Mouse (Mus musculus) heart, embryonic 12.5 days (tissue): ENCODE measurements at regions not wholly inside any gene's neighbourhood (a gene's known extent, or its start where the extent isn't known, plus 50 kb on each side); places are given as distances from the start of the nearest gene placed in this dataset.

ENCODE experiments used
- ATAC-seq: fragments of 200-750 bp; cut with Nextera tagmentation; 2 replicates; pipeline ENCODE4 v1.8.0; 2017; ENCODE audit warnings: moderate TSS enrichment, moderate library complexity; ENCODE audit not compliant: insufficient number of reproducible peaks, low FRiP score
- H3K27ac ChIP-seq: fragments of 300-500 bp; sonication (generic); 2 replicates; pipeline ENCODE4 v1.5.1; 2016; ENCODE audit warnings: mild to moderate bottlenecking, moderate library complexity; ENCODE audit not compliant: poor library complexity, severe bottlenecking
- H3K27me3 ChIP-seq: fragments of 300-500 bp; sonication (generic); replicated peaks from 2 replicates; pipeline ENCODE4 v1.6.1; 2016; ENCODE audit warnings: mild to moderate bottlenecking, moderate library complexity
- H3K36me3 ChIP-seq: fragments of 300-500 bp; sonication (generic); 2 replicates; pipeline ENCODE4 v1.6.1; 2016; ENCODE audit warnings: mild to moderate bottlenecking, moderate library complexity
- H3K4me1 ChIP-seq: fragments of 300-500 bp; sonication (generic); replicated peaks from 2 replicates; pipeline ENCODE4 v1.6.1; 2016; ENCODE audit warnings: mild to moderate bottlenecking
- H3K4me2 ChIP-seq: fragments of 300-500 bp; sonication (generic); 2 replicates; pipeline ENCODE4 v1.6.1; 2016; ENCODE audit warnings: mild to moderate bottlenecking, moderate library complexity
- H3K4me3 ChIP-seq: fragments of 300-500 bp; sonication (generic); 2 replicates; pipeline ENCODE4 v1.5.1; 2016; ENCODE audit warnings: mild to moderate bottlenecking
- H3K9ac ChIP-seq: fragments of 300-500 bp; sonication (generic); 2 replicates; pipeline ENCODE4 v1.6.1; 2016; ENCODE audit warnings: mild to moderate bottlenecking, moderate library complexity
- H3K9me3 ChIP-seq: fragments of 300-500 bp; sonication (generic); replicated peaks from 2 replicates; pipeline ENCODE4 v1.6.1; 2016; ENCODE audit warnings: mild to moderate bottlenecking, moderate library complexity
- WGBS: fragments of 180-500 bp; shearing (Covaris S2); methylation state at CpG from one replicate; pipeline ENCODE4 v1.1.7; 2016; 5-methylcytosine and 5-hydroxymethylcytosine counted together

DNA sequence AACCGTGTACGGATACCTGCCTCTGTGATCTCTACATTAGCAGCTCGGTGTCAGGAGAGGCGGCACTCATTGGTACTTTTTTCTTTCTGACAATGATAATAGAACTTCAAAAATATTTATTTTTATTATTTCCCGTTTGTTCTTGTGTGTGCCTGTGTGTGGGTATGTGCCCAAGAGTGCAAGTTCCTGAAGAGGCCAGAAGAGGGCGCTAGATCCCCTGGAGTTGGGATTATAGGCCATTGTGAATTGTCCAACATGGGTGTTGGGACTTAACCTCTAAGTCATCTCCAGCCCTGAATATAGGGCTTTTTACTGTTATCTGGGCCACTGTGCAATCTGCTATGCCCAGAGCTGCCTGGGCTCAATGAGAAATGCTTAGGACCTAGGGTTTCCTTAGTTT is 99.6 kb upstream of the Zc3h12a start:
- Histone ChIP-seq H3K27ac (no peak overlapping the region), H3K4me2 (no peak overlapping the region), H3K36me3 (no peaks in the 10 kb centered on the region), H3K9ac (no peak overlapping the region), H3K9me3 (0 out of 2 replicates have a peak, but pooled peaks cover 4% of the 10 kb centered on the region), H3K27me3 (peaks cover 40% of the 10 kb centered on the region), H3K4me1 (no peaks in the 10 kb centered on the region), H3K4me3 (no peak overlapping the region)
- ATAC-seq: no peak
- WGBS: 83% methylated on average over 6 of the region's 6 CpGs

DNA sequence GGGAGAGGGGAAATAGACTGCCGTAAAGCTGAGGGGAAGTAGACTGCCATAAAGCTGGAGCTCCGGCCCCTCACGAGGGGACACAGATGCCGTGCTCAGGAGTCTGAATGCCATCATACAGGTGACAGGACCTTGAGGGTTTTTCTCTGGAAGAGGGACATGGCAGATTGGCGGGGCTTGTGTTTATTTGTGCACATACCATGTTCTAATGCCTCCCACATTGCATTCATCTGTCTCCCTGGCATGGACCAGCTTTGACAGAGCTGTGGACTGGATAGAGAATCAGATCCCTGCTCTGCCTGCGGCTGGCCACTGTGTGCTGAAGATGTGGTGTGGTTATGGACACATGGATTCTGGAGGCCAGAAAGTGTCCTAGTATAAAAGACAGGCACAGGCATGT is 95.3 kb upstream of the Zc3h12a start:
- ATAC-seq: no peak
- Histone ChIP-seq H3K9me3 (0 out of 2 replicates have a peak, but pooled peaks cover 2% of the 10 kb centered on the region), H3K9ac (no peak overlapping the region), H3K4me2 (no peak overlapping the region), H3K27ac (no peak overlapping the region), H3K36me3 (no peaks in the 10 kb centered on the region), H3K4me3 (no peak overlapping the region), H3K4me1 (no peaks in the 10 kb centered on the region), H3K27me3 (peaks cover 25% of the 10 kb centered on the region; the same call in 1 of the 2 replicates)
- WGBS: 77% methylated on average over 6 of the region's 6 CpGs

DNA sequence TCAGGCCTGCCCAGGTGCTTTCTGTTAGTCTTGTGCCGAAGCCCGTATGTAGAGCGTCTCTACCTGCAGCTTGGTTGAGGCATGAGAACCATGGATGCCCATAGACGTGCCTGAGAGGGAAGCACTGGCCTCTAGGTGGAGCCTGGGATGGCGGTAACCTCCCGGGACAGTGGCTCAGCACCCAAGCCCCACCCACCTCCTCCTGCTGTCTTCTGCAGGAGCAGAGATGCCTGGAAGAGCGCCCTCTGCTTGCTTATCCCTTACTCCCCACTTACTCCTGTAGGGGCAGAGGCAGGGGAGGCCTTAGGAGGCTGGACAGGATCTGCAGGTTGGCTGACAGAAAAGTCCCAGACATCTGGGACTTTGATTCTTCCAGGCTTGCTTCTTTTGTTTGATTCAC is 92.7 kb upstream of the Zc3h12a start:
- no peak for ATAC-seq
- no peaks in the 10 kb centered on the region for H3K4me1 ChIP-seq
- H3K9ac ChIP-seq: no peak overlapping the region
- no peaks in the 10 kb centered on the region for H3K36me3 ChIP-seq
- no peak overlapping the region for H3K4me3 ChIP-seq
- peaks cover 20% of the 10 kb centered on the region; the same call in 1 of the 2 replicates for H3K27me3 ChIP-seq
- H3K9me3 ChIP-seq: peaks cover 10% of the 10 kb centered on the region
- WGBS: 28% methylated on average over 7 of the region's 7 CpGs
- no peak overlapping the region for H3K27ac ChIP-seq
- H3K4me2 ChIP-seq: no peak overlapping the region

- H3K9me3 ChIP-seq: peaks cover 10% of the 10 kb centered on the region
- no peaks in the 10 kb centered on the region for H3K36me3 ChIP-seq
- no peaks in the 10 kb centered on the region for H3K4me1 ChIP-seq
- H3K9ac ChIP-seq: no peak overlapping the region
- 74% methylated on average over 5 of the region's 5 CpGs for WGBS
- ATAC-seq: no peak
- H3K4me2 ChIP-seq: no peak overlapping the region
- H3K27me3 ChIP-seq: peaks cover 18% of the 10 kb centered on the region; the same call in 1 of the 2 replicates
- no peak overlapping the region for H3K27ac ChIP-seq
- no peak overlapping the region for H3K4me3 ChIP-seq
Observed at GRCm38 (mm10) chr4:125219209-125219608, 91.6 kb upstream of the Zc3h12a start.

GRCm38 (mm10) chr4:125214306-125214705 is 86.7 kb upstream of the Zc3h12a start:
- Histone ChIP-seq H3K4me3 (no peak overlapping the region), H3K9me3 (peaks cover 10% of the 10 kb centered on the region), H3K36me3 (no peaks in the 10 kb centered on the region), H3K9ac (no peak overlapping the region), H3K4me1 (no peaks in the 10 kb centered on the region), H3K4me2 (no peak overlapping the region), H3K27me3 (peaks cover 23% of the 10 kb centered on the region), H3K27ac (no peak overlapping the region)
- ATAC-seq: no peak
- 56% methylated on average over 10 of the region's 10 CpGs for WGBS

- 17% methylated on average over 7 of the region's 7 CpGs for WGBS
- no peaks in the 10 kb centered on the region for H3K4me1 ChIP-seq
- peaks cover 20% of the 10 kb centered on the region for H3K27me3 ChIP-seq
- H3K27ac ChIP-seq: no peak overlapping the region
- no peak overlapping the region for H3K4me2 ChIP-seq
- H3K4me3 ChIP-seq: no peak overlapping the region
- H3K9ac ChIP-seq: no peak overlapping the region
- H3K36me3 ChIP-seq: no peaks in the 10 kb centered on the region
- ATAC-seq: no peak
- H3K9me3 ChIP-seq: peaks cover 10% of the 10 kb centered on the region
Observed at GRCm38 (mm10) chr4:125212176-125212530, 84.5 kb upstream of the Zc3h12a start.

DNA sequence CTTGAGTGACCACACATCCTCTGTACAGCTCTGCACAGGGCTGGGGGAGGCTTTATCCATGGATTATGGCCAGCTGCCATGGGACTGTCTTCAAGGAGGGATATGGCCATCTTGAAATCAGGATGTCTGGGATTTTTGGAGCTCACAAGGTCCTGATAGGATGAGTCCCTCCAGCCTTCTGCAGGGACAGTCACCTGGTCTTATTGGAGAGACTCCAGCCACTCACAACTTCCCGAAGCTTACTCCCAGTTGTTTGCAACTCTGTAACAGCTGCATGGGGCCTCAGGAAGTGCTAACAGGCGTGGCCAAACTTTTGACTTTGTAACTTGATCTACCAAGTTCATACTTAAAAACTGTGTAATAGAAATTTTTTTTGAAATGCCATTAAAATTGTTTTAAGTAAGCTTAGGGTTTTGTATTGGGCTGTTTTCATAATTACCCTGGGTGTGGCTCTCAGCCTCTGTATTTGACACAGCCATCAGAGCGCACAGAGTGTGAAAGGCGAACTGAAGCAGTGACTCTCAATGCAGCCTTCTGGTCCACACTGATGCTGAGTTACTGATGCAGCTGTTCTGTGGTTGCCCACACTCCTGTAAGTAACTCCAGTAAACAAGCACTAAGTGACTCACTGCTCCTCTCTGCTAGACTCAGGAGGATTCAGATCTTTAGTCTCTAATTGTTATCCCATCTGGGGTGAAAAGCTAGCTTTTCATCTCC is 84.0 kb upstream of the Zc3h12a start:
- 41% methylated on average over 4 of the region's 4 CpGs for WGBS
- H3K4me3 ChIP-seq: no peak overlapping the region
- H3K4me2 ChIP-seq: no peak overlapping the region
- H3K36me3 ChIP-seq: no peaks in the 10 kb centered on the region
- ATAC-seq: no peak
- H3K9ac ChIP-seq: no peak overlapping the region
- H3K27me3 ChIP-seq: peaks cover 20% of the 10 kb centered on the region
- H3K4me1 ChIP-seq: no peaks in the 10 kb centered on the region
- no peak overlapping the region for H3K27ac ChIP-seq
- peaks cover 10% of the 10 kb centered on the region for H3K9me3 ChIP-seq

- no peak overlapping the region for H3K4me3 ChIP-seq
- H3K27ac ChIP-seq: no peak overlapping the region
- ATAC-seq: no peak
- no peaks in the 10 kb centered on the region for H3K36me3 ChIP-seq
- H3K4me2 ChIP-seq: no peak overlapping the region
- H3K9me3 ChIP-seq: peaks cover 3% of the 10 kb centered on the region
- H3K4me1 ChIP-seq: no peaks in the 10 kb centered on the region
- WGBS: 73% methylated on average over 6 of the region's 6 CpGs
- no peak overlapping the region for H3K9ac ChIP-seq
- peaks cover 20% of the 10 kb centered on the region for H3K27me3 ChIP-seq
Observed at GRCm38 (mm10) chr4:125210719-125211118, 83.1 kb upstream of the Zc3h12a start.

GRCm38 (mm10) chr4:125208136-125208915 is 80.7 kb upstream of the Zc3h12a start:
- no peak overlapping the region for H3K9ac ChIP-seq
- no peaks in the 10 kb centered on the region for H3K36me3 ChIP-seq
- 72% methylated on average over 17 of the region's 17 CpGs for WGBS

GRCm38 (mm10) chr4:125203521-125203920 is 75.9 kb upstream of the Zc3h12a start:
- Histone ChIP-seq H3K9me3 (no peaks in the 10 kb centered on the region), H3K9ac (no peak overlapping the region), H3K4me1 (no peaks in the 10 kb centered on the region), H3K4me3 (no peak overlapping the region), H3K4me2 (no peak overlapping the region), H3K27ac (no peak overlapping the region), H3K27me3 (peaks cover 23% of the 10 kb centered on the region), H3K36me3 (no peaks in the 10 kb centered on the region)
- ATAC-seq: no peak
- 71% methylated on average over 8 of the region's 8 CpGs for WGBS

More at GRCm38 (mm10) chr4:125208136-125208915, 80.7 kb upstream of the Zc3h12a start:
- Histone ChIP-seq H3K27me3 (peaks cover 18% of the 10 kb centered on the region), H3K27ac (no peak overlapping the region), H3K4me1 (no peaks in the 10 kb centered on the region), H3K4me2 (no peak overlapping the region), H3K9me3 (no peaks in the 10 kb centered on the region), H3K4me3 (no peak overlapping the region)
- no peak for ATAC-seq

DNA sequence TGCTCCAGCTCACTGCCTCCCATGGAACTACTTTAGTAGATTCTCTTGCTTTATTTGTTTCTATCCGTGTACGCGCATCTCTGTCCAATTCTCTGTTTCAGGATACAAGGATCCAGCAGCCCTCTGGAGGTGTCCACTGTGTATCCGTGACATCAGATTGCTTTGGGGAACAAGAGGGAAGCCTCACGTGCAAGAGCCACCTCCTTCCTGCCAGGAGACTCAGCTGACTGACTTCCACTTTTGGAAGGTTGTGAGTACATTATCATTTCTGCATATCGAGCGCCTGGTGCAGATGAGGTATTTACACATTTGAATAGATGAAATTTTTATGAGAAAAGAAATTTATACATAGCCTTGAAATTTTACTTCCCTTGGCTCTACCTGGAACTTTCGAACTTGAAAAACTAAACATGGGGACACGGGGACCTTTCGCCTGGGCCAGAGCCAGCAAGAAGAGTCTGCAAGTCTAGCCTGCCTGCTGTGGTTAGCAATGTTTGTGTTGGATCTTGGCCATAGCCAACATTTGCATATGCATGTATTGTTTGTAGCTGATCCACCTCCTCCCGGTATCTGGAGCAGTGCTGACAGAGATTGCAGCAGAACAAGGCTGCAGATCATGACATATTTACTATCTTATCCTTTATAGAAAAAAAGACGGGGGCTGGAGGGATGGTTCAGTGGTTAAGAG is 74.1 kb upstream of the Zc3h12a start:
- WGBS: 72% methylated on average over 12 of the region's 12 CpGs
- ATAC-seq: no peak

More for the DNA sequence above, 74.1 kb upstream of the Zc3h12a start:
- Histone ChIP-seq H3K9me3 (no peaks in the 10 kb centered on the region), H3K4me2 (no peak overlapping the region), H3K9ac (no peak overlapping the region), H3K4me1 (no peaks in the 10 kb centered on the region), H3K27ac (no peak overlapping the region), H3K36me3 (no peaks in the 10 kb centered on the region), H3K4me3 (no peak overlapping the region), H3K27me3 (peaks cover 40% of the 10 kb centered on the region)
